Mouse (Mus musculus) intestine, embryonic 15.5 days (tissue): ENCODE results near the gene Zfp874b. TPM values are rescaled to one million over a fixed set of nuclear protein-coding genes. Genes with fewer than 3 reads are reported as not detected.
"Not testable (repeated sequence)": the region's sequence is repeated elsewhere in the genome, so short reads cannot be mapped to it uniquely, and the experiment has no call there.

Source experiments
- ATAC-seq: fragments of 200-750 bp; cut with Nextera tagmentation; 2 replicates; pipeline ENCODE4 v1.8.0; 2017; ENCODE audit warnings: moderate TSS enrichment, moderate library complexity
- H3K27ac ChIP-seq: fragments of 300-500 bp; sonication (generic); 2 replicates; pipeline ENCODE4 v1.5.1; 2015; ENCODE audit warnings: mild to moderate bottlenecking, inconsistent platforms
- H3K27me3 ChIP-seq: fragments of 300-500 bp; sonication (generic); replicated peaks from 2 replicates; pipeline ENCODE4 v1.6.1; 2015; ENCODE audit warnings: inconsistent platforms
- H3K36me3 ChIP-seq: fragments of 300-500 bp; sonication (generic); 2 replicates; pipeline ENCODE4 v1.6.1; 2015; ENCODE audit warnings: inconsistent platforms
- H3K4me1 ChIP-seq: fragments of 300-500 bp; sonication (generic); replicated peaks from 2 replicates; pipeline ENCODE4 v1.6.1; 2015; ENCODE audit warnings: inconsistent platforms
- H3K4me2 ChIP-seq: fragments of 300-500 bp; sonication (generic); replicated peaks from 2 replicates; pipeline ENCODE4 v1.6.1; 2015; ENCODE audit warnings: mild to moderate bottlenecking, inconsistent platforms
- H3K4me3 ChIP-seq: fragments of 300-500 bp; sonication (generic); replicated peaks from 2 replicates; pipeline ENCODE4 v1.5.1; 2015; ENCODE audit warnings: inconsistent platforms
- H3K9ac ChIP-seq: fragments of 300-500 bp; sonication (generic); 2 replicates; pipeline ENCODE4 v1.6.1; 2015; ENCODE audit warnings: inconsistent platforms
- H3K9me3 ChIP-seq: fragments of 300-500 bp; sonication (generic); 2 replicates; pipeline ENCODE4 v1.6.1; 2016; ENCODE audit warnings: inconsistent platforms
- WGBS: fragments of 180-500 bp; shearing (Covaris S2); methylation state at CpG from one replicate; pipeline ENCODE4 v1.1.7; 2015; 5-methylcytosine and 5-hydroxymethylcytosine counted together
- polyA plus RNA-seq: library from polyadenylated mRNA; unstranded; fragments of >200 nt; fragmentation: Nextera tagmentation; extraction: Ambion mirVana; gene quantifications from 2 replicates; pipeline ENCODE4 v1.2.1, GENCODE M21; 2015

The Zfp874b gene
- polyA plus RNA-seq, 1 experiment from 2014 or later: 2.9 TPM

GRCm38 (mm10) chr13:67451172-67452020, 32.7 kb downstream of the Zfp874b start, which contains the start of gene Zfp874a:
Zfp874a (minus strand) TSS chr13:67451624.
- H3K4me1 ChIP-seq: peaks cover 2% of the 10 kb centered on the region; the same call in 1 of the 2 replicates
- no peaks in the 10 kb centered on the region for H3K27me3 ChIP-seq
- no peaks in the 10 kb centered on the region for H3K36me3 ChIP-seq
- ATAC-seq: peak; percentile 98
- peak within 1 kb of the TSS; percentile 60 for H3K9ac ChIP-seq
- peak within 1 kb of the TSS; percentile 58 for H3K4me3 ChIP-seq
- 2% methylated on average over 20 of the region's 20 CpGs for WGBS
- no peaks in the 10 kb centered on the region for H3K9me3 ChIP-seq
- H3K4me2 ChIP-seq: peak within 1 kb of the TSS; percentile 75
- peak within 1 kb of the TSS; percentile 40; the same call in 1 of the 2 replicates for H3K27ac ChIP-seq

GRCm38 (mm10) chr13:67437095-67437494, 47.0 kb downstream of the Zfp874b start:
- not testable (repeated sequence) for ATAC-seq, H3K4me3 ChIP-seq, H3K4me1 ChIP-seq, H3K36me3 ChIP-seq, H3K27ac ChIP-seq, H3K4me2 ChIP-seq, H3K9ac ChIP-seq, H3K9me3 ChIP-seq, H3K27me3 ChIP-seq
- WGBS: 86% methylated on average over 1 of the region's 3 CpGs

GRCm38 (mm10) chr13:67428116-67428515, 55.9 kb downstream of the Zfp874b start:
- H3K4me3 ChIP-seq: no peak overlapping the region
- no peak for ATAC-seq
- H3K27me3 ChIP-seq: no peaks in the 10 kb centered on the region
- no peaks in the 10 kb centered on the region for H3K4me1 ChIP-seq
- no peaks in the 10 kb centered on the region for H3K9me3 ChIP-seq
- no peak overlapping the region for H3K9ac ChIP-seq
- no peak overlapping the region for H3K4me2 ChIP-seq
- no peak overlapping the region for H3K27ac ChIP-seq
- H3K36me3 ChIP-seq: no peaks in the 10 kb centered on the region
- WGBS: 82% methylated on average over 3 of the region's 3 CpGs

GRCm38 (mm10) chr13:67425699-67426098, 58.4 kb downstream of the Zfp874b start:
- H3K4me3 ChIP-seq, H3K27ac ChIP-seq, H3K9ac ChIP-seq, H3K9me3 ChIP-seq, H3K27me3 ChIP-seq, ATAC-seq, H3K4me2 ChIP-seq, H3K36me3 ChIP-seq, H3K4me1 ChIP-seq: not testable (repeated sequence)

- not testable (repeated sequence) for H3K4me3 ChIP-seq, ATAC-seq, H3K36me3 ChIP-seq, H3K9me3 ChIP-seq, H3K4me1 ChIP-seq, H3K27me3 ChIP-seq, H3K4me2 ChIP-seq, H3K9ac ChIP-seq, H3K27ac ChIP-seq
- 95% methylated on average over 2 of the region's 2 CpGs for WGBS
These were observed 61.5 kb downstream of the Zfp874b start for GRCm38 (mm10) chr13:67422532-67422931.

Other genes starting within 250 kb of the Zfp874b start
- gene Zfp458, start 205.8 kb downstream of the Zfp874b start, polyA plus RNA-seq: 1.7 TPM in 2 replicates
- gene Zfp457, start 177.8 kb downstream of the Zfp874b start, polyA plus RNA-seq: 0.49 and 0.53 TPM in 2 replicates
- gene Zfp595, start 151.7 kb downstream of the Zfp874b start, polyA plus RNA-seq: 1.9 and 2.7 TPM in 2 replicates
- 0.38 TPM in 1 of 2 replicates, not detected in the other for gene Gm28044, start 123.7 kb downstream of the Zfp874b start, polyA plus RNA-seq
- 1.0 and 1.2 TPM in 2 replicates for gene Zfp953, start 123.7 kb downstream of the Zfp874b start, polyA plus RNA-seq
- gene Gm28041, start 108.5 kb downstream of the Zfp874b start, polyA plus RNA-seq: 0.39 and 0.55 TPM in 2 replicates
- 1.4 and 1.7 TPM in 2 replicates for gene Zfp456, start 108.4 kb downstream of the Zfp874b start, polyA plus RNA-seq
- 4.8 and 5.6 TPM in 2 replicates for gene Zfp429, start 84.4 kb downstream of the Zfp874b start, polyA plus RNA-seq
- gene Zfp459, start 62.8 kb downstream of the Zfp874b start, polyA plus RNA-seq: 1.6 and 3.0 TPM in 2 replicates
- gene Zfp874a, start 32.6 kb downstream of the Zfp874b start, polyA plus RNA-seq: 6.7 and 8.2 TPM in 2 replicates
- 10.6 and 12.4 TPM in 2 replicates for gene Zfp58, start 16.3 kb upstream of the Zfp874b start, polyA plus RNA-seq
- not detected in 2 replicates for gene Gm26965, start 41.9 kb upstream of the Zfp874b start, polyA plus RNA-seq
- 18.1 and 19.3 TPM in 2 replicates for gene Zfp87, start 41.9 kb upstream of the Zfp874b start, polyA plus RNA-seq
- gene Zfp748, start 69.6 kb upstream of the Zfp874b start, polyA plus RNA-seq: 11.5 and 11.7 TPM in 2 replicates
- 3.4 and 4.1 TPM in 2 replicates for gene Zfp729b, start 125.4 kb upstream of the Zfp874b start, polyA plus RNA-seq
- not detected in 2 replicates for gene Gm49345, start 153.5 kb upstream of the Zfp874b start, polyA plus RNA-seq
- gene Zfp729a, start 153.5 kb upstream of the Zfp874b start, polyA plus RNA-seq: 2.6 TPM in 2 replicates
- gene Zfp738, start 202.8 kb upstream of the Zfp874b start, polyA plus RNA-seq: 9.3 and 10.1 TPM in 2 replicates
- 4.7 and 4.9 TPM in 2 replicates for gene Zfp65, start 244.9 kb upstream of the Zfp874b start, polyA plus RNA-seq